Mouse (Mus musculus) small intestine, adult 2 months (tissue): Measurements from ENCODE around the gene Ms4a4d.

Experiments
- CTCF ChIP-seq: fragments of 200-500 bp; IDR thresholded peaks from 2 replicates; pipeline ENCODE4 v1.5.1; 2012; ENCODE audit warnings: low read depth, mild to moderate bottlenecking, control low read depth, inconsistent platforms, low read length, moderate library complexity, mixed read lengths; ENCODE audit not compliant: insufficient replicate concordance, insufficient read length; ENCODE audit errors: extremely low read depth
- POLR2A ChIP-seq: fragments of 200-500 bp; IDR thresholded peaks from 2 replicates; pipeline ENCODE4 v1.6.1; 2012; ENCODE audit warnings: low read depth, mild to moderate bottlenecking, control low read depth, inconsistent platforms, low read length, moderate library complexity

GRCm38 (mm10) chr19:11520146-11520545, 16.5 kb upstream of the Ms4a4d start:
- TF ChIP-seq CTCF (no peak), POLR2A (no peak)
